Mouse (Mus musculus): ENCODE results near the gene Tsc2. TPM values are rescaled to one million over a fixed set of nuclear protein-coding genes. Genes with fewer than 3 reads are reported as not detected.

The Tsc2 gene
- polyA plus RNA-seq, 1 experiment from 2014 or later = 60.9 TPM

DNA sequence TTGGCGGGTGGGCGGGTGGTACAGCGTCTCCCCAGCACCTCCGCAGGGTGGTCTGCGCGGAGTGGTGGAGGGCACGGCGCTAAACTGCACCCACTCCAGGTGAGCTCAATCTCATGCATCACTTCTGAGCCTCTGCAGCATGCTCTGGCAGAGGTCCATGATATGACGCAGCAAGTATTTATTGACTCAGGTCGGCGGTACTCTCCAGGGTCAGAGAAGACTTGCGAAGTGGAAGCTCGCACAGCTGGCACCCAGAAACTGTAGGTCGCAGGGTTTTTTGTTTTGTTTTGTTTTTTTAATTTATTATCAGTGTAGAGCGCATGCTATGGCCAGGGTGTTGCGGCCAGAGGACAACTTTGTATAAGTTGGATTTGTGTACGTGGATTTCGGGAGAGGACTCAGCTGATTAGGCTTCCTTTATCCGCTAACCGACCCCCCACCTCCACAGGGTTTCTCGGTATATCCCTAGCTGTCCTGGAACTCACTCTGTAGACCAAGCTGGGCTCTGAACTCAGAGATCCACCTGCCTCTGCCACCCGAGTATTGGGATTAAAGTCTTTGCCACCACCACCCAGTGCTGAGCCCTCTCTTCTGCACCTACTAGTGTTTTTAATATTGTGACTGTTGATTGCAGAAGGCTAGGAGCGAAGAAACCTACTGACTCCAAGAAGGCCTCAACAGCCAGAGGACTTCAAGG is 83.4 kb downstream of the Tsc2 start:
- H3K9me3 ChIP-seq = no peaks in the 10 kb centered on the region
- no peaks in the 10 kb centered on the region for H3K36me3 ChIP-seq
- H3K27ac ChIP-seq = peak overlapping the region; percentile 66
- ATAC-seq (ENCODE audit: insufficient number of reproducible peaks, insufficient read depth, low FRiP score, low TSS enrichment, low read depth) = no peak; the same call in 1 of the 2 replicates
- WGBS = 3% methylated on average over 23 of the region's 23 CpGs
- H3K4me2 ChIP-seq = peak overlapping the region; percentile 78
- H3K4me1 ChIP-seq = peaks cover 38% of the 10 kb centered on the region
- peaks cover 16% of the 10 kb centered on the region for H3K27me3 ChIP-seq
- peak overlapping the region; percentile 95 for H3K9ac ChIP-seq
- H3K4me3 ChIP-seq = peak overlapping the region; percentile 96

DNA sequence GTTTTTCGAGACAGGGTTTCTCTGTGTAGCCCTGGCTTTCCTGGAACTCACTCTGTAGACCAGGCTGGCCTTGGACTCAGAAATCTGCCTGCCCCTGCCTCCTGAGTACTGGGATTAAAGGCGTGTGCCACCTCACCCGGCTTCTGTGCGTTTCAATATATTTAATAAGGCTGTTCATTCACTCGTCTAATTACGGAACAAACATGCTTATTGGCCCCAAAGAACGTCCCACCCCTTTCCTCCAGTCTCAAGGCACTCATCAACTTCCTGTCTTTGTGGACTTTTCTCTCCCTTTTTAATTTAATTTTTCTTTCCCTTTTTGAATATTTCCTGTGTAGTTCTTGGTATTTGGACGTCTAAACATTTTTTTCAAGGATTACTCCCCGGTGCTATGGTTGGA is 84.0 kb downstream of the Tsc2 start:
- Histone ChIP-seq H3K36me3 (no peaks in the 10 kb centered on the region), H3K27ac (no peak overlapping the region; the same call in 1 of the 2 replicates), H3K4me2 (peak overlapping the region; percentile 78), H3K9ac (peak overlapping the region; percentile 95; the same call in 1 of the 2 replicates), H3K9me3 (no peaks in the 10 kb centered on the region), H3K27me3 (peaks cover 16% of the 10 kb centered on the region), H3K4me3 (peak overlapping the region; percentile 96), H3K4me1 (peaks cover 38% of the 10 kb centered on the region)
- 33% methylated on average over 9 of the region's 9 CpGs for WGBS
- no peak for ATAC-seq (ENCODE audit: insufficient number of reproducible peaks, insufficient read depth, low FRiP score, low TSS enrichment, low read depth)

DNA sequence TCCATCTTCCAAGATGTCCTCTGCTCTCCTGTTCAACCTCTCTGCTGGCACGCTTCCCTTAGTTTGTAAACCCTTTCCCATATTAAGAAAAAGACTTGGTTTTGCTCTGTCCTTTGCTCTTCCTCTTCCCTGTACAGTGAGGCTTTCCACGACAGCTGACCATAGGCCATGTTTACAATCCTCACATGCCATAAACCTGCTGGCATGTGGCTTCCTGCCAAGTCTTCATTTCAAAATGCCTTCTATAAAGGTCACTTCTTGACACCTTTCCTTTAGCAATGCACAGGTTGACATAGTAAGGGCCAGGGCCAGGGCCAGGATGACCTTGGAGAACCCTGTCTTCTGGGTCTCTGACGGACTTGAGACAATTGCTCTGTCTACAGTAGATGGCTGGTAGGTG is 86.2 kb downstream of the Tsc2 start:
- no peak overlapping the region for H3K4me2 ChIP-seq
- no peaks in the 10 kb centered on the region for H3K9me3 ChIP-seq
- H3K4me1 ChIP-seq = peaks cover 22% of the 10 kb centered on the region
- ATAC-seq (ENCODE audit: insufficient number of reproducible peaks, insufficient read depth, low FRiP score, low TSS enrichment, low read depth) = no peak
- H3K27ac ChIP-seq = no peak overlapping the region
- H3K36me3 ChIP-seq = no peaks in the 10 kb centered on the region
- peaks cover 16% of the 10 kb centered on the region for H3K27me3 ChIP-seq
- 88% methylated on average over 3 of the region's 3 CpGs for WGBS
- H3K4me3 ChIP-seq = no peak overlapping the region
- H3K9ac ChIP-seq = no peak overlapping the region

Small RNA genes lying within 50 kb of the gene (microRNA-seq; reads per million reads assigned to microRNA genes)
- gene Gm24589 = not detected

Other genes starting within 250 kb of the Tsc2 start
- gene Rnps1, start 218.1 kb downstream of the Tsc2 start, polyA plus RNA-seq (2015; fragmentation: Nextera tagmentation; extraction: Ambion mirVana) = 296 and 317 TPM in 2 replicates
- gene Eci1, start 206.0 kb downstream of the Tsc2 start, polyA plus RNA-seq (2015; fragmentation: Nextera tagmentation; extraction: Ambion mirVana) = 70.6 and 78.0 TPM in 2 replicates
- gene Dnase1l2, start 189.5 kb downstream of the Tsc2 start, polyA plus RNA-seq (2015; fragmentation: Nextera tagmentation; extraction: Ambion mirVana) = 3.5 and 5.5 TPM in 2 replicates
- 44.4 and 46.4 TPM in 2 replicates for gene E4f1, start 162.3 kb downstream of the Tsc2 start, polyA plus RNA-seq (2015; fragmentation: Nextera tagmentation; extraction: Ambion mirVana)
- gene Pgp, start 162.2 kb downstream of the Tsc2 start, polyA plus RNA-seq (2015; fragmentation: Nextera tagmentation; extraction: Ambion mirVana) = 47.4 and 48.7 TPM in 2 replicates
- gene Bricd5, start 158.7 kb downstream of the Tsc2 start, polyA plus RNA-seq (2015; fragmentation: Nextera tagmentation; extraction: Ambion mirVana) = not detected in 2 replicates
- 32.5 and 33.2 TPM in 2 replicates for gene Mlst8, start 153.6 kb downstream of the Tsc2 start, polyA plus RNA-seq (2015; fragmentation: Nextera tagmentation; extraction: Ambion mirVana)
- gene Caskin1, start 144.0 kb downstream of the Tsc2 start, polyA plus RNA-seq (2015; fragmentation: Nextera tagmentation; extraction: Ambion mirVana) = 3.5 and 5.4 TPM in 2 replicates
- 96.1 and 97.1 TPM in 2 replicates for gene Traf7, start 104.7 kb downstream of the Tsc2 start, polyA plus RNA-seq (2015; fragmentation: Nextera tagmentation; extraction: Ambion mirVana)
- gene Rab26, start 98.4 kb downstream of the Tsc2 start, polyA plus RNA-seq (2015; fragmentation: Nextera tagmentation; extraction: Ambion mirVana) = 2.8 and 3.3 TPM in 2 replicates
- 24.1 and 30.6 TPM in 2 replicates for gene Pkd1, start 82.8 kb downstream of the Tsc2 start, polyA plus RNA-seq (2015; fragmentation: Nextera tagmentation; extraction: Ambion mirVana)
- gene Nthl1, start 50 bp upstream of the Tsc2 start, polyA plus RNA-seq (2015; fragmentation: Nextera tagmentation; extraction: Ambion mirVana) = 24.2 TPM in 2 replicates
- 50.2 and 50.4 TPM in 2 replicates for gene Slc9a3r2, start 17.7 kb upstream of the Tsc2 start, polyA plus RNA-seq (2015; fragmentation: Nextera tagmentation; extraction: Ambion mirVana)
- gene Npw, start 25.8 kb upstream of the Tsc2 start, polyA plus RNA-seq (2015; fragmentation: Nextera tagmentation; extraction: Ambion mirVana) = 0.74 and 1.2 TPM in 2 replicates
- gene Zfp598, start 37.1 kb upstream of the Tsc2 start, polyA plus RNA-seq (2015; fragmentation: Nextera tagmentation; extraction: Ambion mirVana) = 21.4 and 22.1 TPM in 2 replicates
- gene Syngr3, start 57.3 kb upstream of the Tsc2 start, polyA plus RNA-seq (2015; fragmentation: Nextera tagmentation; extraction: Ambion mirVana) = 4.6 and 4.9 TPM in 2 replicates
- gene Gfer, start 63.5 kb upstream of the Tsc2 start, polyA plus RNA-seq (2015; fragmentation: Nextera tagmentation; extraction: Ambion mirVana) = 43.8 and 49.0 TPM in 2 replicates
- 2.6 and 3.5 TPM in 2 replicates for gene Noxo1, start 63.6 kb upstream of the Tsc2 start, polyA plus RNA-seq (2015; fragmentation: Nextera tagmentation; extraction: Ambion mirVana)
- gene Tbl3, start 75.0 kb upstream of the Tsc2 start, polyA plus RNA-seq (2015; fragmentation: Nextera tagmentation; extraction: Ambion mirVana) = 74.2 and 81.6 TPM in 2 replicates
- gene Rnf151, start 85.4 kb upstream of the Tsc2 start, polyA plus RNA-seq (2015; fragmentation: Nextera tagmentation; extraction: Ambion mirVana) = 0.20 and 0.23 TPM in 2 replicates
- gene Rps2, start 85.5 kb upstream of the Tsc2 start, polyA plus RNA-seq (2015; fragmentation: Nextera tagmentation; extraction: Ambion mirVana) = 1,313 and 1,443 TPM in 2 replicates
- gene Ndufb10, start 91.8 kb upstream of the Tsc2 start, polyA plus RNA-seq (2015; fragmentation: Nextera tagmentation; extraction: Ambion mirVana) = 217 and 229 TPM in 2 replicates
- not detected in 2 replicates for gene Rpl3l, start 95.2 kb upstream of the Tsc2 start, polyA plus RNA-seq (2015; fragmentation: Nextera tagmentation; extraction: Ambion mirVana)
- 27.8 and 27.9 TPM in 2 replicates for gene Msrb1, start 104.0 kb upstream of the Tsc2 start, polyA plus RNA-seq (2015; fragmentation: Nextera tagmentation; extraction: Ambion mirVana)
- 17.9 and 21.6 TPM in 2 replicates for gene Hs3st6, start 120.4 kb upstream of the Tsc2 start, polyA plus RNA-seq (2015; fragmentation: Nextera tagmentation; extraction: Ambion mirVana)
- 0.19 TPM in 1 of 2 replicates, not detected in the other for gene Meiob, start 171.7 kb upstream of the Tsc2 start, polyA plus RNA-seq (2015; fragmentation: Nextera tagmentation; extraction: Ambion mirVana)
- gene Hagh, start 207.5 kb upstream of the Tsc2 start, polyA plus RNA-seq (2015; fragmentation: Nextera tagmentation; extraction: Ambion mirVana) = 28.3 and 28.4 TPM in 2 replicates
- gene Fahd1, start 217.7 kb upstream of the Tsc2 start, polyA plus RNA-seq (2015; fragmentation: Nextera tagmentation; extraction: Ambion mirVana) = 20.3 and 22.4 TPM in 2 replicates
- 0.37 and 0.42 TPM in 2 replicates for gene Igfals, start 233.4 kb upstream of the Tsc2 start, polyA plus RNA-seq (2015; fragmentation: Nextera tagmentation; extraction: Ambion mirVana)

All from embryonic facial prominence, embryonic 13.5 days (tissue).